Mouse (Mus musculus): ENCODE measurements around the gene Cfap70. TPM values are rescaled to one million over a fixed set of nuclear protein-coding genes. Genes with fewer than 3 reads are reported as not detected.

Cfap70 gene
- 1 to 10 TPM; 1.7 to 2.9 TPM for total RNA-seq (2021)

- peak; percentile 48 for DNase-seq
- intact Hi-C loops (cut with DNase I) = loop anchor here (5.0 kb wide), 1 partner anchor 40 kb away; no protein-coding TSS in a partner anchor
Observed at GRCm38 (mm10) chr14:20451765-20452331, at the start of gene Cfap70. Gene Cfap70 (minus strand): TSS chr14:20452226.

GRCm38 (mm10) chr14:20499982-20500381, 48.0 kb upstream of the Cfap70 start:
- DNase-seq = no peak

GRCm38 (mm10) chr14:20496603-20497002, 44.6 kb upstream of the Cfap70 start, which contains the start of gene Mss51:
Gene Mss51 (minus strand): TSS chr14:20496901.
- intact Hi-C loops (cut with DNase I) = no loop called here
- DNase-seq = no peak

More at GRCm38 (mm10) chr14:20499982-20500381, 48.0 kb upstream of the Cfap70 start:
- intact Hi-C loops (cut with DNase I) = no loop called here

GRCm38 (mm10) chr14:20486031-20486430, 34.0 kb upstream of the Cfap70 start:
- no peak for DNase-seq
- intact Hi-C loops (cut with DNase I) = no loop called here

- intact Hi-C loops (cut with DNase I) = no loop called here
- DNase-seq = no peak
Observed at GRCm38 (mm10) chr14:20482051-20482751, 30.2 kb upstream of the Cfap70 start.

GRCm38 (mm10) chr14:20481211-20481610, 29.2 kb upstream of the Cfap70 start:
- no peak for DNase-seq
- intact Hi-C loops (cut with DNase I) = no loop called here

- intact Hi-C loops (cut with DNase I) = no loop called here
- no peak for DNase-seq
Observed at GRCm38 (mm10) chr14:20480195-20480579, 28.2 kb upstream of the Cfap70 start.

GRCm38 (mm10) chr14:20479291-20480194, 27.5 kb upstream of the Cfap70 start, which contains the start of gene Anxa7:
Gene Anxa7 (minus strand): TSS chr14:20480133.
- peak; percentile 45 for DNase-seq
- intact Hi-C loops (cut with DNase I) = no loop called here

GRCm38 (mm10) chr14:20478801-20479200, 26.8 kb upstream of the Cfap70 start:
- no peak for DNase-seq
- intact Hi-C loops (cut with DNase I) = no loop called here

GRCm38 (mm10) chr14:20478385-20478784, 26.4 kb upstream of the Cfap70 start:
- no peak for DNase-seq
- intact Hi-C loops (cut with DNase I) = no loop called here

GRCm38 (mm10) chr14:20477261-20478025, 25.4 kb upstream of the Cfap70 start:
- no peak for DNase-seq
- intact Hi-C loops (cut with DNase I) = no loop called here

GRCm38 (mm10) chr14:20460216-20460615, 8.2 kb upstream of the Cfap70 start:
- intact Hi-C loops (cut with DNase I) = no loop called here

GRCm38 (mm10) chr14:20458378-20458777, 6.4 kb upstream of the Cfap70 start:
- no peak for DNase-seq
- intact Hi-C loops (cut with DNase I) = no loop called here

More at GRCm38 (mm10) chr14:20460216-20460615, 8.2 kb upstream of the Cfap70 start:
- DNase-seq = no peak

GRCm38 (mm10) chr14:20452929-20453328, 903 bp upstream of the Cfap70 start:
- intact Hi-C loops (cut with DNase I) = loop anchor here (5.0 kb wide), 1 partner anchor 41 kb away; no protein-coding TSS in a partner anchor
- no peak for DNase-seq

GRCm38 (mm10) chr14:20451302-20451701, 724 bp downstream of the Cfap70 start:
- no peak for DNase-seq
- intact Hi-C loops (cut with DNase I) = loop anchor here (5.0 kb wide), 1 partner anchor 39 kb away; no protein-coding TSS in a partner anchor

- intact Hi-C loops (cut with DNase I) = loop anchor here (10.0 kb wide), 1 partner anchor 52 kb away; the partner anchor contains the start of gene Mrps16
- DNase-seq = peak; percentile 8
Observed at GRCm38 (mm10) chr14:20447209-20447608, 4.8 kb downstream of the Cfap70 start.

GRCm38 (mm10) chr14:20442252-20442651, 9.8 kb downstream of the Cfap70 start:
- intact Hi-C loops (cut with DNase I) = loop anchor here (10.0 kb wide), 1 partner anchor 47 kb away; the partner anchor contains the start of gene Mrps16
- DNase-seq = no peak

GRCm38 (mm10) chr14:20436976-20437375, 15.1 kb downstream of the Cfap70 start:
- intact Hi-C loops (cut with DNase I) = no loop called here
- DNase-seq = no peak

GRCm38 (mm10) chr14:20432420-20432819, 19.6 kb downstream of the Cfap70 start:
- no peak for DNase-seq
- intact Hi-C loops (cut with DNase I) = no loop called here

GRCm38 (mm10) chr14:20431726-20432125, 20.3 kb downstream of the Cfap70 start:
- DNase-seq = no peak
- intact Hi-C loops (cut with DNase I) = no loop called here

All from left cerebral cortex, postnatal 4 days (tissue).